Mouse (Mus musculus) CD4-positive helper T cell, adult 2 months (primary cell): ENCODE measurements around the gene Gm49711.

ENCODE experiments used
- DNase-seq: peaks from one replicate; pipeline ENCODE4 v3.0.0-alpha.2; 2012; ENCODE audit warnings: low read depth, missing footprints, low spot score

Gm49711 gene

GRCm38 (mm10) chr16:92119013-92119515 lies 60.9 kb downstream of the Gm49711 start:
- DNase-seq: no peak

GRCm38 (mm10) chr16:92120899-92121531 lies 62.9 kb downstream of the Gm49711 start:
- no peak for DNase-seq

DNA sequence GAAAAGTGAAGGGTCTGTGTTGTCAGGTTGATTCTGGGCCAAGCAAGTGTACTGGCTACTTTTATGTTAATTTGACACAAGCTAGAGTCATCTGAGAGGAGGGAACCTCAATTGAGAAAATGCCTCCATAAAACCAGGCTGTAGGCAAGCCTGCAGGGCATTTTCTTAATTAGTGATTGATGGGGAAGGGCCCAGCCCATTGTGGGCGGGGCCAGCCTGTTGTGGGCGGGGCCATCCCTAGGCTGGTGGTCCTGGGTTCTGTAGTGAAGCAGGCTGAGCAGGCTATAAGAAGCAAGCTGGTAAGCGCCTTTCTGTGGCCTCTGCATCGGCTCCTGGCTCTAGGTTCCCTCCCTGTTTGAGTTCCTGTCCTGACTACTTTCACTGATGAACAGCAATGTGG lies 69.1 kb downstream of the Gm49711 start:
- no peak for DNase-seq

DNA sequence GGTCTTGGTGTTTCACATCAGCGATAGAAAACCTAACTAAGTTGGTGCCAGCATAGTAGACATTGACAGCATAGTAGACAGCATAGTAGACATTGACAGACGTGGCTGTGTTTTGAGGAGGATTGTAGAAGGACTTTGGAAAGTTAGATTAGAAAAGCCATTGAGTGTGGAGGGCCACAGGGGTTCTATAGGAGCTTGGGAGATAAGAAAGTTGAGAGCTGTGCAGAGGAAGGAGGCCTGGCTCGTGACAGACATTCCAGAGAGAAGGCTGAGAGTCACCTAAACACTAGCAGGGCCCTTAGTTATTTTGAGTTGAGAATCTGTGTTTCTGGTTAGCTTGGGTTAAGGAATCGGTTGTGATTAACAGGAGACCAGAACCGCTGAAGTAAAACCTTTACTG lies 69.5 kb downstream of the Gm49711 start:
- DNase-seq: no peak

GRCm38 (mm10) chr16:92129843-92130242 lies 71.7 kb downstream of the Gm49711 start:
- no peak for DNase-seq

DNA sequence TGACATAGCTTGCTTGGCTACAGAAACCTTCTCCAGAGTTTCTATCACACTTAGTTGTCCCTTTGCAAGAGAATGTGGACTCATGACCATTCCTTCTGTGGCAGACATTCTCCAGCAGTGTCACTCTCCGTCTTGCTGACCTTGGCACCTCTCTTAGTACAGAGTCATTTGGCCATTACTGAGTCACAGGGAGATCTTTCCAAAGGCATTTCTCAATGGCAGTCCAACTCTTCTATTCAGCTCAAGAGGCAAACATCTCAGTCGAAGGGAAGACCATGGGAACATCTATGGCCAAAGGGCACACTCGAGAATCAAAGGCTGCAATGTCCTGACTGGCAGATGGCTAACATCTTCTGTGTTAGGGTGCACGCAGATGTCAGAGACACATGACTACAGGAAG lies 74.4 kb downstream of the Gm49711 start:
- no peak for DNase-seq

GRCm38 (mm10) chr16:92134148-92134764 lies 76.1 kb downstream of the Gm49711 start:
- no peak for DNase-seq

GRCm38 (mm10) chr16:92136275-92136674 lies 78.2 kb downstream of the Gm49711 start:
- DNase-seq: no peak

DNA sequence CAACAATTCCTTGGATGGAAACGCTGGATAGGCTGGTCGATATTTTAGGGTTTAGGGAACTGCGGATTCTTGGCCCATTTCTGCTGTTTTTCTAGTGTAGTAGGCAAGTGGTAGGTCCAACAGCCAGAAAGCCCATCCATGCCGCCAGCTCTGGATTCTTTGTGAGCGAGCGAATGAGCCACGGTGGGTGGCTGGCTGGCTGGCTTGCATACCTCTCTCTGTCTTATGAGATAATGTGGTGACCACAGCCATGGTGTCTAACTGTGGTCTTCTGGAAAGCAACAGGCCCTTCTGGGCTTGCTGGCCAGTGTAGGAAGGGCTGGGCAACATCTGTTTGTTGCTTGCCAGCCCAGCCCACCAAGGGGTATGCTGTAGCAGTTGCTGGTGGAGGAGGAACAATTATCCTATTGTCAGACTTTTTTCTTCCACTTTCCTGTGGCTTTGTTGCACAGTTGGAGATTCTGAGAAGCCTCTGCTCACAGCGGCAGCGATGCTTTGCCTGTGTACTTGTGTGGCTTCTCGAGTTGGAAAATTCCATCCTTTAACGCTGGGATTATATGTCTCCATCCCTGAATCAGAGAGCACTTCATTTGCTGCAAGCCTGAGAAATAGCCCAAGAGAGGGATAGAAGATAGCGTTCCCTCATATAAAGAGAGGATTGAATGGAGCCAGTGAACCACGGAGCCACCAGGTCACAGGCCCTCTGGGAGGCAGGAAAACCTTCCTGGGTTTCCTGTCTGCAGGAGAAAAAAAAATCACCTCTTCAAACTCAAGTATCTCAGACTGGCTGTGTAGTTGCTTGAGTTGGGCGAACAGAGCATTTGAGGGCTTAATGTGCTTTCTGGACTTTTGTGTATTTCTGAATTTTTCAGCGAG lies 81.5 kb downstream of the Gm49711 start:
- no peak for DNase-seq

GRCm38 (mm10) chr16:92140328-92140727 lies 82.2 kb downstream of the Gm49711 start:
- no peak for DNase-seq

DNA sequence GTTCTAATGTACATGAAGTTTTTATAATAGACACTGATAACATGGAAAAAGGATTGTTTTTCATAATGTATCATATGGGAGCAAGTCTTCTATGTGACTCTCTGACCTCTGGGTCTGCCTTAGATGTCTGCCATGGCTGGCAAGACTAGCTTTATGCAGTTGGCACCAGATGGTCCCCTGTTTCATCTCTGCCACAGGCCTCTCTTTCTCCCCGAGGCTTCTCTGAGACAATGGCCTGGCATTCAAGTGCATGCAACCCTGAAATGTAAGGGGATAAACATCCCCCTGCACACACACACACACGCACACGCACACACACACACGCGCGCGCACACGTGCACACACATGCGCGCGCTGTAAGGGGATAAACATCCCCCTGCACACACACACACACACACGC lies 82.9 kb downstream of the Gm49711 start:
- DNase-seq: no peak

GRCm38 (mm10) chr16:92142426-92143012 lies 84.4 kb downstream of the Gm49711 start:
- DNase-seq: no peak

GRCm38 (mm10) chr16:92147631-92148366 lies 89.7 kb downstream of the Gm49711 start:
- DNase-seq: no peak

- DNase-seq: no peak
These were observed 90.2 kb downstream of the Gm49711 start for GRCm38 (mm10) chr16:92148367-92148728.

- no peak for DNase-seq
These were observed 92.9 kb downstream of the Gm49711 start for GRCm38 (mm10) chr16:92150975-92151374.

DNA sequence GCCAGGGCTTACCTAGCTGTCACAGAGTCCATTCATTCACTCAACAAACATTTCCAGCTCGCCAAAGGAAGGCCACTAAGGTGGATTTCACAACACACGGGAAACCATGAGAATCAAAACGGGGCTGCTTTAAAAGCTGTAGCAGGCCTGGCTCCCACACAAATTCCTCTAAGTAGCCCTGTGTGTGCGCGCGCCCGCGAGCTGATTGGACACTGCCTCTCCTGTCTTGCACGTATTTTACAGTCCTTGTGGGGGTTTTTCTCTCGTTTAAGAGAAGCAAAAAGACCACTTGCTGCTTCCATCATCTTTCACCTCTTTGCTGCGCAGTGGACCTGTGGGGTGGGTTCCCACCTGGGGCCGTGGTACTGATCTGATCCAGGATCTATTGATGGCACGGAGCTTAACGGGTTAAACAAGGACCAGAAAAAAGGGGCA lies 99.9 kb downstream of the Gm49711 start:
- no peak for DNase-seq

DNA sequence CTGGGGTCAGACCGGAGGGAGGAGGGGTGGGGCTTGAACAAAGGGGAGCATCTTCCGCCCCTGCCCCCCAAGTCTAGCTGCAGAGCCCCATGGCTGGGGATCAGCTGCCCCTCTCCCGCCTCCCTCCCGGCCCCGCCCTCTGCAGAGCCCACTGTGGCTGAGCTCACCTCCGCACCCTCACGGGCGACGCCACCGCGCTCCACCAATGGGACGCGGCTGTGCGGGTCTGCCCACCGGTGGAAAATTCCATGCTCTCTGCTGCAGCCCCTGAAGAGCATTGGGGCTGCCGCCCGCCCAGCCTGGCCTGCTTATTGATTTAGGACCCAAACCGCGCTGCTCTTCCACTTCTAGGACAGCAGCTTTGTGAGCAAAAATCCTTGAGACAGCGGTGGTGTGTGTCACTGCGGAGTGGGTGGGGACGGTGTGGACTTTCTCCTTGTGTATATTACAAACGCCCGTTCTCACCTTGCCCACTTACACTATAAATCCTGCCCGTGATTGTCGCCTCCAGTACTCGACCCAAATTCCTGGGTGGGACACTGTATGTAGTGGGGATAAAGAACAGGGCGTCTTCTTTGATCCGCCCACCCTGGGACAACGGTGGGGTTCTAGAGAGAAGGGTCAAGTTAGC lies 100.5 kb downstream of the Gm49711 start:
- no peak for DNase-seq

GRCm38 (mm10) chr16:92159114-92159513 lies 101.0 kb downstream of the Gm49711 start:
- DNase-seq: no peak

- no peak for DNase-seq
These were observed 104.2 kb downstream of the Gm49711 start for GRCm38 (mm10) chr16:92162289-92162688.

- no peak for DNase-seq
These were observed 105.4 kb downstream of the Gm49711 start for GRCm38 (mm10) chr16:92163545-92163944.

GRCm38 (mm10) chr16:92176052-92176451 lies 117.9 kb downstream of the Gm49711 start:
- DNase-seq: no peak
